Mouse (Mus musculus) myocyte (in vitro differentiated cells): ENCODE results near the gene Disp1.

ENCODE experiments used
- CEBPB ChIP-seq: IDR thresholded peaks from 2 replicates; pipeline ENCODE4 v1.6.1; 2011; ENCODE audit warnings: mild to moderate bottlenecking, moderate library complexity; ENCODE audit not compliant: poor library complexity, insufficient read depth, severe bottlenecking
- E2F4 ChIP-seq: IDR thresholded peaks from one replicate; pipeline ENCODE4 v1.6.1; 2011; ENCODE audit warnings: mild to moderate bottlenecking, control low read depth, moderate library complexity; ENCODE audit not compliant: insufficient read depth
- MAX ChIP-seq: IDR thresholded peaks from one replicate; pipeline ENCODE4 v1.6.1; 2011; ENCODE audit warnings: low read depth, mild to moderate bottlenecking, control low read depth
- MYOD1 ChIP-seq, 3 experiments: IDR thresholded peaks; one replicate each; pipeline ENCODE4 v1.6.1; 2011; ENCODE audit warnings: control low read depth in 2 of 3, low read depth in 2 of 3, mild to moderate bottlenecking in 2 of 3, moderate library complexity in 1 of 3; ENCODE audit not compliant: insufficient read length in 2 of 3, control insufficient read depth in 1 of 3
- POLR2A ChIP-seq: IDR thresholded peaks from one replicate; pipeline ENCODE4 v1.6.1; 2011; ENCODE audit warnings: low read depth, mild to moderate bottlenecking, control low read depth, moderate library complexity; ENCODE audit not compliant: insufficient read length
- POLR2AphosphoS2 ChIP-seq: IDR thresholded peaks from one replicate; pipeline ENCODE4 v1.6.1; 2011; ENCODE audit warnings: low read depth, control low read depth; ENCODE audit not compliant: insufficient read length
- REST ChIP-seq: IDR thresholded peaks from one replicate; pipeline ENCODE4 v1.6.1; 2011; ENCODE audit warnings: mild to moderate bottlenecking, control low read depth, moderate library complexity; ENCODE audit not compliant: insufficient read depth, insufficient read length
- SRF ChIP-seq: IDR thresholded peaks from one replicate; pipeline ENCODE4 v1.6.1; 2011; ENCODE audit warnings: low read depth; ENCODE audit not compliant: control insufficient read depth, insufficient read length
- TCF12 ChIP-seq: IDR thresholded peaks from one replicate; pipeline ENCODE4 v1.6.1; 2011; ENCODE audit warnings: mild to moderate bottlenecking, control low read depth; ENCODE audit not compliant: poor library complexity, insufficient read depth, severe bottlenecking
- TCF3 ChIP-seq: IDR thresholded peaks from one replicate; pipeline ENCODE4 v1.6.1; 2011; ENCODE audit warnings: low read depth, control low read depth; ENCODE audit not compliant: insufficient read length
- USF1 ChIP-seq: IDR thresholded peaks from one replicate; pipeline ENCODE4 v1.6.1; 2011; ENCODE audit warnings: low read depth, mild to moderate bottlenecking, control low read depth, moderate library complexity

DNA sequence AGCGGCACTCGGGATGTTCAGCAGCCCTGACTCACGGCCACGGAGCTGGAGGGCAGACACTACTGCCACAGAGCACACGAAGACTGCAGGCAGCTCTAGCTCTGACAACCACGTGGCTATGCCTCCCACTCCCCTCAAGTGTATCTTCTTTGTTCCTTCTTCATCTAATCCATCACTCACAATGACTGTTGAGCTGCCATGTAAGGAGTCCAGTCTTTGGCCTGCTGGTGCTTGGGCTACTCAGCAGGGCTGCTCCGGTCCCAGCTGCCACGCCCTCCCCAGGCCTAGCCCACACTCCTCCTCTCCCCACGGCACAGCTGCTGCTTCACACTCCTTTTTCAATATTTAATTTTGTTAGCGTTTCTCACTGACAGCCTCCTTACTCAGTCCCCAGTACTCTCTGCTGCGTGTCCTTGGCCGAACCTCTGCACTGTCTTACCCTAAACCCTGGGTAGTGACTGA, 70.9 kb downstream of the Disp1 start:
- no peak for TF ChIP-seq E2F4
- TF ChIP-seq POLR2A, result no peak
- TF ChIP-seq CEBPB, result no peak
- no peak for TF ChIP-seq SRF
- TF ChIP-seq POLR2AphosphoS2, result no peak
- no peak for TF ChIP-seq USF1
- TF ChIP-seq MYOD1 (IDR thresholded peaks at IDR 0.05; ENCODE audit: control insufficient read depth in 1 of 3, insufficient read length in 2 of 3, low read depth in 2 of 3), result peak in 2 of 3 experiments; percentile 88 to 89
- TF ChIP-seq MAX, result no peak
- TF ChIP-seq TCF12, result peak; percentile 32
- TF ChIP-seq TCF3, result peak; percentile 44
- no peak for TF ChIP-seq REST
